Mouse (Mus musculus): Measurements from ENCODE around the gene Tmcc3.

- TF ChIP-seq CTCF (conservative IDR thresholded peaks at IDR 0.05; ENCODE audit: low read length) (no peak), POU5F1 (IDR thresholded peaks at IDR 0.05; ENCODE audit: borderline replicate concordance, low read length) (no peak)
Observed at GRCm38 (mm10) chr10:94391049-94391448, 79.3 kb downstream of the Tmcc3 start.
